Mouse (Mus musculus) testis, adult 2 months (tissue): ENCODE data around the gene Kif20b.

Source experiments
- CTCF ChIP-seq: fragments of 200-500 bp; IDR thresholded peaks from 2 replicates; pipeline ENCODE4 v1.5.1; 2012; ENCODE audit warnings: low read depth, mild to moderate bottlenecking, inconsistent platforms, low read length, moderate library complexity; ENCODE audit not compliant: control insufficient read depth, insufficient read depth, insufficient replicate concordance
- POLR2A ChIP-seq: fragments of 200-500 bp; IDR thresholded peaks from 2 replicates; pipeline ENCODE4 v1.6.1; 2012; ENCODE audit warnings: low read depth, mild to moderate bottlenecking, inconsistent platforms, low read length, moderate library complexity; ENCODE audit not compliant: control insufficient read depth

GRCm38 (mm10) chr19:34877898-34878602 is 44.1 kb upstream of the Kif20b start:
- TF ChIP-seq CTCF (no peak), POLR2A (peak; percentile 64)
